Mouse (Mus musculus) adrenal gland, adult (tissue): ENCODE measurements around the gene Zcchc4.

Experiments
- DNase-seq, 2 experiments: peaks; one replicate each; pipeline ENCODE4 v3.0.0; 2022 to 2023; ENCODE audit warnings: low spot score in 1 of 2; ENCODE audit not compliant: inconsistent age in 2 of 2

Gene Zcchc4

GRCm38 (mm10) chr5:52871461-52871860 is 96.3 kb downstream of the Zcchc4 start:
- DNase-seq = no peak

- no peak for DNase-seq
Measured at GRCm38 (mm10) chr5:52871986-52872385, 96.8 kb downstream of the Zcchc4 start.
